Mouse (Mus musculus) CH12F3 (cell line): ENCODE data around the gene Rtf2.

ENCODE experiments used
- in situ Hi-C: fragments of 300-500 bp; cut with MboI; formaldehyde crosslinking; loops from 2 replicates; pipeline ENCODE4 v1.14.3; 2020; ENCODE audit warnings: low sequenced_read_pairs

The Rtf2 gene

GRCm38 (mm10) chr2:172439843-172440639, at the start of gene Rtf2:
Gene Rtf2, plus strand, starts transcription at chr2:172440556.
- in situ Hi-C loops: loop anchor here (5.0 to 10.0 kb wide), 2 partner anchors 48 to 65 kb away; partner anchors contain the start of genes Aurka, Cass4 and Cstf1

- in situ Hi-C loops: loop anchor here (5.0 kb wide), 1 partner anchor 45 kb away; no protein-coding TSS in a partner anchor
These were observed 48.3 kb upstream of the Rtf2 start for GRCm38 (mm10) chr2:172392041-172392521.

- in situ Hi-C loops: loop anchor here (5.0 kb wide), 1 partner anchor 44 kb away; no protein-coding TSS in a partner anchor
These were observed 46.8 kb upstream of the Rtf2 start, which contains the start of gene Cass4 for GRCm38 (mm10) chr2:172393391-172394051. Gene Cass4, plus strand, starts transcription at chr2:172393794.

GRCm38 (mm10) chr2:172394052-172394392, 46.3 kb upstream of the Rtf2 start:
- in situ Hi-C loops: loop anchor here (5.0 kb wide), 1 partner anchor 43 kb away; no protein-coding TSS in a partner anchor

- in situ Hi-C loops: loop anchor here (5.0 kb wide), 1 partner anchor 43 kb away; no protein-coding TSS in a partner anchor
These were observed 45.7 kb upstream of the Rtf2 start for GRCm38 (mm10) chr2:172394671-172395070.

- in situ Hi-C loops: no loop called here
These were observed 44.4 kb upstream of the Rtf2 start for GRCm38 (mm10) chr2:172395961-172396360.

GRCm38 (mm10) chr2:172399901-172400300, 40.5 kb upstream of the Rtf2 start:
- in situ Hi-C loops: no loop called here

GRCm38 (mm10) chr2:172401116-172401825, 39.1 kb upstream of the Rtf2 start:
- in situ Hi-C loops: no loop called here

- in situ Hi-C loops: no loop called here
These were observed 36.1 kb upstream of the Rtf2 start for GRCm38 (mm10) chr2:172404239-172404638.

GRCm38 (mm10) chr2:172405011-172405410, 35.3 kb upstream of the Rtf2 start:
- in situ Hi-C loops: no loop called here

- in situ Hi-C loops: no loop called here
These were observed 34.2 kb upstream of the Rtf2 start for GRCm38 (mm10) chr2:172406173-172406572.

- in situ Hi-C loops: no loop called here
These were observed 32.9 kb upstream of the Rtf2 start for GRCm38 (mm10) chr2:172407499-172407898.

GRCm38 (mm10) chr2:172410686-172411085, 29.7 kb upstream of the Rtf2 start:
- in situ Hi-C loops: no loop called here

GRCm38 (mm10) chr2:172411091-172411490, 29.3 kb upstream of the Rtf2 start:
- in situ Hi-C loops: no loop called here

GRCm38 (mm10) chr2:172412454-172412853, 27.9 kb upstream of the Rtf2 start:
- in situ Hi-C loops: no loop called here

GRCm38 (mm10) chr2:172413273-172413672, 27.1 kb upstream of the Rtf2 start:
- in situ Hi-C loops: no loop called here

GRCm38 (mm10) chr2:172413894-172414293, 26.5 kb upstream of the Rtf2 start:
- in situ Hi-C loops: no loop called here

- in situ Hi-C loops: no loop called here
These were observed 24.1 kb upstream of the Rtf2 start for GRCm38 (mm10) chr2:172416218-172416617.

GRCm38 (mm10) chr2:172416876-172417275, 23.5 kb upstream of the Rtf2 start:
- in situ Hi-C loops: no loop called here

GRCm38 (mm10) chr2:172418208-172418607, 22.1 kb upstream of the Rtf2 start:
- in situ Hi-C loops: no loop called here

- in situ Hi-C loops: no loop called here
These were observed 9.7 kb upstream of the Rtf2 start for GRCm38 (mm10) chr2:172430609-172431008.
